Mouse (Mus musculus) liver, embryonic 13.5 days (tissue): ENCODE data around the gene Rabl6. TPM values are rescaled to one million over a fixed set of nuclear protein-coding genes. Genes with fewer than 3 reads are reported as not detected.

Experiments
- ATAC-seq: fragments of 200-750 bp; cut with Nextera tagmentation; 2 replicates; pipeline ENCODE4 v1.8.0; 2017; ENCODE audit warnings: low read depth, mild to moderate bottlenecking, moderate number of reproducible peaks, moderate library complexity
- DNase-seq: peaks from one replicate; pipeline ENCODE4 v3.0.0; 2022
- H3K27ac ChIP-seq: fragments of 300-500 bp; sonication (generic); 2 replicates; pipeline ENCODE4 v1.5.1; 2015; ENCODE audit warnings: moderate library complexity, mild to moderate bottlenecking, inconsistent platforms
- H3K27me3 ChIP-seq: fragments of 300-500 bp; sonication (generic); 2 replicates; pipeline ENCODE4 v1.6.1; 2015; ENCODE audit warnings: mild to moderate bottlenecking, inconsistent platforms
- H3K36me3 ChIP-seq: fragments of 300-500 bp; sonication (generic); 2 replicates; pipeline ENCODE4 v1.6.1; 2015; ENCODE audit warnings: mild to moderate bottlenecking, inconsistent platforms
- H3K4me1 ChIP-seq: fragments of 300-500 bp; sonication (generic); replicated peaks from 2 replicates; pipeline ENCODE4 v1.6.1; 2015; ENCODE audit warnings: inconsistent platforms
- H3K4me2 ChIP-seq: fragments of 300-500 bp; sonication (generic); 2 replicates; pipeline ENCODE4 v1.6.1; 2015; ENCODE audit warnings: inconsistent platforms, mild to moderate bottlenecking, moderate library complexity
- H3K4me3 ChIP-seq: fragments of 300-500 bp; sonication (generic); replicated peaks from 2 replicates; pipeline ENCODE4 v1.5.1; 2015; ENCODE audit warnings: mild to moderate bottlenecking, inconsistent platforms
- H3K9ac ChIP-seq: fragments of 300-500 bp; sonication (generic); 2 replicates; pipeline ENCODE4 v1.6.1; 2015; ENCODE audit warnings: mild to moderate bottlenecking, inconsistent platforms
- H3K9me3 ChIP-seq: fragments of 300-500 bp; sonication (generic); replicated peaks from 2 replicates; pipeline ENCODE4 v1.6.1; 2016; ENCODE audit warnings: inconsistent platforms
- WGBS: fragments of 180-500 bp; shearing (Covaris S2); methylation state at CpG from one replicate; pipeline ENCODE4 v1.1.7; 2015; ENCODE audit not compliant: insufficient replicate concordance; 5-methylcytosine and 5-hydroxymethylcytosine counted together
- polyA plus RNA-seq: library from polyadenylated mRNA; unstranded; fragments of >200 nt; fragmentation: Nextera tagmentation; extraction: Ambion mirVana; gene quantifications from 2 replicates; pipeline ENCODE4 v1.2.1, GENCODE M21; 2015

The Rabl6 gene
- 29.7 and 29.8 TPM in 2 replicates for polyA plus RNA-seq

GRCm38 (mm10) chr2:25607761-25608622, at the start of gene Rabl6:
Gene Rabl6, minus strand, starts transcription at chr2:25608521.
- Histone ChIP-seq H3K36me3 (peaks cover 12% of the 10 kb centered on the region), H3K9me3 (no peaks in the 10 kb centered on the region), H3K4me3 (peak within 1 kb of the TSS; percentile 86), H3K4me1 (peaks cover 35% of the 10 kb centered on the region), H3K9ac (peak within 1 kb of the TSS; percentile 94), H3K27ac (peak within 1 kb of the TSS; percentile 88), H3K4me2 (peak within 1 kb of the TSS; percentile 79), H3K27me3 (peaks cover 5% of the 10 kb centered on the region)
- WGBS: under 1% methylated on average over 80 of the region's 80 CpGs
- ATAC-seq (peak; percentile 85), DNase-seq (peak; percentile 78)

DNA sequence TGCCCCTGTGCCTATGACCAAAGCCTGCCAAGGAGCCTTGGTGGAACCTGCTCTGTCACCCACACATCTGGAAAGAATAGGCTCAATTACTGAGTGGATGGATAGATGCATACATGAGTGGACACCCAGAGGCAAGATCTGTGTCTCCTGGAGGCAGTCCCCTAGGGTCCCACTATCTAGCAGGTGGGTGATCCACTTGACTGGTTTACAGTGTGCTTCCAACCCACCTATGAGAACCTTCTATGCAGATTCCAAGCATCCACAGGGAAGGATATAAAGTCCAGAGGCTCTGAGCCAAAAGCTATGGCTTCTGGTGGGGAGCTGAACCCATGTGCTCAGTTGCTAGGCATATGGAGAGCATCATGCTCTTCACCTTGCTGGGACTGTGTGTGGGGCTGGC, 49.3 kb upstream of the Rabl6 start, which contains the start of gene Lcn5:
TSS of gene Lcn5 (plus strand) at position 301 of the 400 bp plus-strand sequence.
- no peaks in the 10 kb centered on the region for H3K36me3 ChIP-seq
- ATAC-seq (no peak), DNase-seq (no peak)
- H3K27me3 ChIP-seq: no peaks in the 10 kb centered on the region
- no peak within 1 kb of the TSS for H3K9ac ChIP-seq
- no peaks in the 10 kb centered on the region for H3K4me1 ChIP-seq
- no peak within 1 kb of the TSS for H3K27ac ChIP-seq
- H3K4me3 ChIP-seq: no peak within 1 kb of the TSS
- no peak within 1 kb of the TSS for H3K4me2 ChIP-seq
- H3K9me3 ChIP-seq: no peaks in the 10 kb centered on the region

DNA sequence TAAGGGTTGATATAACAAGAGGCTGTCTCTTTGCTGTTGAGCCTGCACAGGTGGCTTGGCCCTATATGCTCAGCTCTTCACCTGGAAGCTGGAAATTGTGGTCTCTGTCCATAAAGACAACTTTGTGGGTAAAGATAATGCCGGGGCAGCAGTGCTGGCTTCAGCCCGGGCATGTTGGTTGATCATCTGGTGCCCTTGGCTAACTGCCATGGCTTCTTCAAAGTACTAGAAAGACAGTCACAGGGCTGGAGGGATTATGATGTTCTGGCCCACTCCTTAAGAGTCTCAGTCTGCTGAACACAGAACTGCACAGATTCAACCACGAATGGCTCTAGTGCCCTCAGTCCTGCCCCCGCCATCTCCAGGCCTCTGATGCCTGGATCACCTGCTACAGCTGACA, 48.9 kb upstream of the Rabl6 start:
- 63% methylated on average over 4 of the region's 4 CpGs for WGBS
- DNase-seq (no peak), ATAC-seq (no peak)
- H3K27me3 ChIP-seq: no peaks in the 10 kb centered on the region
- no peak overlapping the region for H3K4me2 ChIP-seq
- H3K36me3 ChIP-seq: no peaks in the 10 kb centered on the region
- H3K4me3 ChIP-seq: no peak overlapping the region
- H3K9me3 ChIP-seq: no peaks in the 10 kb centered on the region
- H3K4me1 ChIP-seq: no peaks in the 10 kb centered on the region
- no peak overlapping the region for H3K9ac ChIP-seq
- no peak overlapping the region for H3K27ac ChIP-seq

DNA sequence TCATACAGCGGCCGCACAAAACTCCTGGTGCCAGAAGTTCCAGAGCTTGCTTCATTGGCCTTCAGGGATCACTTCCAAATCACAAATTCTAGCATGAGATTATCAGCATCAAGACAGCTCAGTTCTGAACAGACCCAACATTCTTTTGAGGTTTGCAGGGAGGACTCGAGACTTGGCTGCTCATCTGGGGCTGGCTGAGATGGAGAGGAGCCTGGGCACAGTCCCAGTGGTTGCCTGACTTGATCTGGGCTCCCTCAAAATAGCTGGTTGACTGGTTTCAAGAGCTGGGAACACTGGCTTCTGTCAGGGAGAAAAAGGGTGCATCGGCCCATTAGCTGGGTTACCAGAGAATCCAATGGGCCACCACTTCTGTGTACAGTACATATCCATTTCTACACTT, 48.4 kb upstream of the Rabl6 start:
- H3K4me3 ChIP-seq: no peak overlapping the region
- H3K9ac ChIP-seq: no peak overlapping the region
- 64% methylated on average over 4 of the region's 4 CpGs for WGBS
- ATAC-seq: no peak
- H3K27ac ChIP-seq: no peak overlapping the region
- H3K4me2 ChIP-seq: no peak overlapping the region
- H3K4me1 ChIP-seq: no peaks in the 10 kb centered on the region
- no peaks in the 10 kb centered on the region for H3K36me3 ChIP-seq
- DNase-seq: no peak
- no peaks in the 10 kb centered on the region for H3K27me3 ChIP-seq
- no peaks in the 10 kb centered on the region for H3K9me3 ChIP-seq

GRCm38 (mm10) chr2:25654502-25654901, 46.2 kb upstream of the Rabl6 start:
- H3K4me1 ChIP-seq: no peaks in the 10 kb centered on the region
- ATAC-seq: no peak
- no peak for DNase-seq
- H3K9me3 ChIP-seq: no peaks in the 10 kb centered on the region
- H3K27ac ChIP-seq: no peak overlapping the region
- H3K36me3 ChIP-seq: no peaks in the 10 kb centered on the region
- H3K4me2 ChIP-seq: no peak overlapping the region
- WGBS: 24% methylated on average over 1 of the region's 1 CpGs
- H3K4me3 ChIP-seq: no peak overlapping the region
- H3K27me3 ChIP-seq: no peaks in the 10 kb centered on the region
- H3K9ac ChIP-seq: no peak overlapping the region

- H3K4me1 ChIP-seq: no peaks in the 10 kb centered on the region
- no peak within 1 kb of the TSS for H3K9ac ChIP-seq
- H3K36me3 ChIP-seq: no peaks in the 10 kb centered on the region
- no peaks in the 10 kb centered on the region for H3K9me3 ChIP-seq
- no peak within 1 kb of the TSS for H3K27ac ChIP-seq
- no peak for DNase-seq
- no peaks in the 10 kb centered on the region for H3K27me3 ChIP-seq
- H3K4me3 ChIP-seq: no peak within 1 kb of the TSS
- no peak within 1 kb of the TSS for H3K4me2 ChIP-seq
- no peak for ATAC-seq
- 29% methylated on average over 2 of the region's 2 CpGs for WGBS
These were observed 44.6 kb upstream of the Rabl6 start, which contains the start of gene Lcn8 for GRCm38 (mm10) chr2:25652902-25653301. Gene Lcn8, plus strand, starts transcription at chr2:25653120.

DNA sequence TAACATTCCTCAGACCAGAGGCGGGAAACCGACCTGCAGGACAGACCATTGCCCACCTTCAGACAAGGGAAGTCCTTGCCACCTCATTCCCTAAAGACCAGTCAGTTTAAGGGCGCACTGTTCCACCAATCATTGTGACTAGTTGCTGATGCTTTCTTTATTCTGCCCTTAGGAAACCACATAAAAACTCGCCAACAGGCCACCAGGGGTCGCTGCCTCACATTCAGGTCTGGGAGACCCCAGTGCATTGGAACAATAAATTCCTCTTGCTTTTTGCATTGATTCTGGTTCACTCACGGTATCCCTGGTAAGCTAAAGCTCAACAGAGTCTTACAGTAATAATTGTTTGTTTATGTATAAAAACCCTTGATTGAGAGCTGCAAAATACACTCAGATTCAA, 31.6 kb upstream of the Rabl6 start:
- H3K4me2 ChIP-seq: no peak overlapping the region
- H3K27ac ChIP-seq: no peak overlapping the region
- H3K36me3 ChIP-seq: no peaks in the 10 kb centered on the region
- H3K9ac ChIP-seq: no peak overlapping the region
- ATAC-seq (no peak), DNase-seq (no peak)
- no peaks in the 10 kb centered on the region for H3K27me3 ChIP-seq
- no peaks in the 10 kb centered on the region for H3K9me3 ChIP-seq
- 10% methylated on average over 6 of the region's 6 CpGs for WGBS
- H3K4me3 ChIP-seq: no peak overlapping the region
- no peaks in the 10 kb centered on the region for H3K4me1 ChIP-seq

DNA sequence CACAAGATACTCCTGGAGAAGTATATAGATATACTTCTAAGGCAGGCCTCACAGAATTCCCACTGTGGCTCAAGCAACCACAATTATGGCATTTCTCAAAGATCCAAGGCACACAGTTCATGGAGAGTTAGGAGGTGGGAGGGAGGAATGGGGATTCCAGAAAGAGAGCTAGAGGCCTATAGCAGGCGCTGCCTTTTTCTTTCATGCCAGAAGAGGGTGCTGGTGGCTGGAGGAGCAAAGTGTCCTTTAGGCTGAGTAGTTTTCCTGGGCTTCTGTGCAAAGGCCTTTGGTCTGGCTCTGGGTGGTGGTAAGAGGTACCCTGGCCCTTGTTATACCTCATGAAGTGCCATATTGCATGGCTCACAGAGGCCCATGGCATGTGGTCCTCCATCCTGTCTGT, 25.7 kb upstream of the Rabl6 start:
- no peak overlapping the region for H3K4me3 ChIP-seq
- no peaks in the 10 kb centered on the region for H3K36me3 ChIP-seq
- no peak overlapping the region for H3K27ac ChIP-seq
- ATAC-seq (no peak), DNase-seq (no peak)
- no peak overlapping the region for H3K9ac ChIP-seq
- 50% methylated on average over 1 of the region's 1 CpGs for WGBS
- no peak overlapping the region for H3K4me2 ChIP-seq
- H3K4me1 ChIP-seq: no peaks in the 10 kb centered on the region
- no peaks in the 10 kb centered on the region for H3K9me3 ChIP-seq
- no peaks in the 10 kb centered on the region for H3K27me3 ChIP-seq

- no peaks in the 10 kb centered on the region for H3K9me3 ChIP-seq
- no peak for DNase-seq
- H3K27me3 ChIP-seq: no peaks in the 10 kb centered on the region
- 52% methylated on average over 3 of the region's 3 CpGs for WGBS
- no peaks in the 10 kb centered on the region for H3K4me1 ChIP-seq
- H3K9ac ChIP-seq: no peak overlapping the region
- H3K4me2 ChIP-seq: no peak overlapping the region
- H3K36me3 ChIP-seq: no peaks in the 10 kb centered on the region
- no peak overlapping the region for H3K4me3 ChIP-seq
- ATAC-seq: no peak
- H3K27ac ChIP-seq: no peak overlapping the region
These were observed 25.3 kb upstream of the Rabl6 start for GRCm38 (mm10) chr2:25633616-25634015.

GRCm38 (mm10) chr2:25628738-25629137, 20.4 kb upstream of the Rabl6 start:
- DNase-seq: no peak
- ATAC-seq: no peak; the same call in 1 of the 2 replicates
- Histone ChIP-seq H3K4me3 (no peak overlapping the region), H3K27ac (no peak overlapping the region), H3K4me1 (no peaks in the 10 kb centered on the region), H3K27me3 (no peaks in the 10 kb centered on the region), H3K4me2 (no peak overlapping the region), H3K36me3 (no peaks in the 10 kb centered on the region), H3K9me3 (no peaks in the 10 kb centered on the region), H3K9ac (no peak overlapping the region)
- 27% methylated on average over 4 of the region's 4 CpGs for WGBS

DNA sequence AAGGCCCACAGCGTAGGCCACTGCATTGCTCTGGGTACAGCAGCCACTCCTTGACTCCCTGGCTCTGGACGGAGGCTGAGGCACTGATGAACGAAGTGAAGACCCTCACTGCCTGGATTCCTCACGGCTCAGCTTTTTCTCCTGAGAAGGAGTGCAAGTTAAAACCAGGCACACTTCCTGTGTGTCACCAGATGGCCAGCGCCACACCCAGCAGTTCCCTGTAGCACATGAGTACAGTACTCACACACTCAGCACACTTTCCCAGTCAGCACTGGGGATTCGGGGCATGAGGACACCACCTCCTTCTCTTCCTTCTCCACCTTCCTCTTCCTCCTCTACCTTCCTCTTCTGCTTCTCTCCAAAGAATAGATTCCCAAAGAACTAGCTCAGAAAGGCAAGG, 19.5 kb upstream of the Rabl6 start, which contains the start of gene Fcna:
TSS of gene Fcna (minus strand) at position 220 of the 400 bp plus-strand sequence.
- H3K4me3 ChIP-seq: no peak within 1 kb of the TSS
- no peaks in the 10 kb centered on the region for H3K27me3 ChIP-seq
- H3K4me2 ChIP-seq: no peak within 1 kb of the TSS
- no peak within 1 kb of the TSS for H3K27ac ChIP-seq
- no peaks in the 10 kb centered on the region for H3K36me3 ChIP-seq
- DNase-seq (no peak), ATAC-seq (peak; percentile 27; the same call in 1 of the 2 replicates)
- whole genome bisulfite sequencing: 39% methylated on average over 6 of the region's 6 CpGs
- H3K4me1 ChIP-seq: no peaks in the 10 kb centered on the region
- no peaks in the 10 kb centered on the region for H3K9me3 ChIP-seq
- no peak within 1 kb of the TSS for H3K9ac ChIP-seq

DNA sequence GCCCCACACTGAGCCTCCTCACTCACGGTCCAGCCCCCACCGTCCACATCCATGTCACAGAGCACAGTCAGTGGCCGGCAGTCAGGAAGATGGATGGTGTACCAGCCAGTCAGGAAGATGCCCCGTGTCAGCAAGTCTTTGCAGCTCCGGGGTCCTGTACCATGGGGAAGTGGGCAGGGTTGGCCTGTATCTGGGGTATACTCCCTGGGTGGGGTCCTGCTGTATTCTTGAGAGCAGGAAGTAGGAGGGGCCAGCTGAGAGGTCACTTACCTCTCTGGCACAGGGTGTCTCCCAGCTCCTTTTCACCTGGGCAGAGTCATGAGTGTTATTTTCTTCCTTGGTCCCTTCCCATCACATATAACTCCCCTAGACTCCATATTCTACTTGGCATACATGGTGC, 17.7 kb upstream of the Rabl6 start:
- WGBS: 30% methylated on average over 5 of the region's 5 CpGs
- DNase-seq: no peak
- no peaks in the 10 kb centered on the region for H3K36me3 ChIP-seq
- H3K4me3 ChIP-seq: no peak overlapping the region
- H3K4me1 ChIP-seq: peaks cover 11% of the 10 kb centered on the region
- no peak overlapping the region for H3K9ac ChIP-seq
- H3K27me3 ChIP-seq: no peaks in the 10 kb centered on the region
- no peaks in the 10 kb centered on the region for H3K9me3 ChIP-seq
- no peak overlapping the region for H3K4me2 ChIP-seq
- no peak overlapping the region for H3K27ac ChIP-seq
- ATAC-seq: no peak
